Mouse (Mus musculus): ENCODE data around the gene Sox8. TPM values are rescaled to one million over a fixed set of nuclear protein-coding genes. Genes with fewer than 3 reads are reported as not detected.
A peak's percentile ranks its signal among the peaks of the same experiment; 100 is the strongest.

Sox8 gene
- polyA plus RNA-seq, 1 experiment: 8.2 TPM

- peak overlapping the region; percentile 50; the same call in 1 of the 2 replicates for H3K27ac ChIP-seq (ENCODE audit: control insufficient read depth, insufficient read depth, low read depth, low read length)
- no peaks in the 10 kb centered on the region for H3K36me3 ChIP-seq (ENCODE audit: control insufficient read depth, insufficient read depth, low read length)
- peak overlapping the region; percentile 91 for H3K4me3 ChIP-seq (ENCODE audit: control insufficient read depth, low read depth, low read length)
- peaks cover 6% of the 10 kb centered on the region for H3K4me1 ChIP-seq (ENCODE audit: control insufficient read depth, insufficient read depth, low read length)
- H3K27me3 ChIP-seq (ENCODE audit: control insufficient read depth, insufficient read depth, low read length): no peaks in the 10 kb centered on the region
- TF ChIP-seq POLR2A (IDR thresholded peaks at IDR 0.05; ENCODE audit: control insufficient read depth, low read depth, low read length) (no peak), CTCF (IDR thresholded peaks at IDR 0.05; ENCODE audit: control insufficient read depth, insufficient read depth, insufficient replicate concordance, low read depth, low read length) (no peak)
Measured at GRCm38 (mm10) chr17:25579332-25580047, 9.0 kb upstream of the Sox8 start.

GRCm38 (mm10) chr17:25578920-25579319, 8.4 kb upstream of the Sox8 start, which contains the start of gene Lmf1:
Gene Lmf1 (plus strand): TSS chr17:25579085.
- peak within 1 kb of the TSS; percentile 50; the same call in 1 of the 2 replicates for H3K27ac ChIP-seq (ENCODE audit: control insufficient read depth, insufficient read depth, low read depth, low read length)
- TF ChIP-seq POLR2A (IDR thresholded peaks at IDR 0.05; ENCODE audit: control insufficient read depth, low read depth, low read length): peak; percentile 77
- TF ChIP-seq CTCF (IDR thresholded peaks at IDR 0.05; ENCODE audit: control insufficient read depth, insufficient read depth, insufficient replicate concordance, low read depth, low read length): no peak
- no peaks in the 10 kb centered on the region for H3K36me3 ChIP-seq (ENCODE audit: control insufficient read depth, insufficient read depth, low read length)
- peak within 1 kb of the TSS; percentile 91 for H3K4me3 ChIP-seq (ENCODE audit: control insufficient read depth, low read depth, low read length)
- H3K27me3 ChIP-seq (ENCODE audit: control insufficient read depth, insufficient read depth, low read length): no peaks in the 10 kb centered on the region
- peaks cover 6% of the 10 kb centered on the region for H3K4me1 ChIP-seq (ENCODE audit: control insufficient read depth, insufficient read depth, low read length)

GRCm38 (mm10) chr17:25577702-25578101, 7.2 kb upstream of the Sox8 start:
- no peak overlapping the region for H3K27ac ChIP-seq (ENCODE audit: control insufficient read depth, insufficient read depth, low read depth, low read length)
- no peak for TF ChIP-seq POLR2A (IDR thresholded peaks at IDR 0.05; ENCODE audit: control insufficient read depth, low read depth, low read length)
- no peak for TF ChIP-seq CTCF (IDR thresholded peaks at IDR 0.05; ENCODE audit: control insufficient read depth, insufficient read depth, insufficient replicate concordance, low read depth, low read length)
- no peaks in the 10 kb centered on the region for H3K36me3 ChIP-seq (ENCODE audit: control insufficient read depth, insufficient read depth, low read length)
- H3K4me1 ChIP-seq (ENCODE audit: control insufficient read depth, insufficient read depth, low read length): peaks cover 6% of the 10 kb centered on the region
- no peak overlapping the region for H3K4me3 ChIP-seq (ENCODE audit: control insufficient read depth, low read depth, low read length)
- H3K27me3 ChIP-seq (ENCODE audit: control insufficient read depth, insufficient read depth, low read length): no peaks in the 10 kb centered on the region

DNA sequence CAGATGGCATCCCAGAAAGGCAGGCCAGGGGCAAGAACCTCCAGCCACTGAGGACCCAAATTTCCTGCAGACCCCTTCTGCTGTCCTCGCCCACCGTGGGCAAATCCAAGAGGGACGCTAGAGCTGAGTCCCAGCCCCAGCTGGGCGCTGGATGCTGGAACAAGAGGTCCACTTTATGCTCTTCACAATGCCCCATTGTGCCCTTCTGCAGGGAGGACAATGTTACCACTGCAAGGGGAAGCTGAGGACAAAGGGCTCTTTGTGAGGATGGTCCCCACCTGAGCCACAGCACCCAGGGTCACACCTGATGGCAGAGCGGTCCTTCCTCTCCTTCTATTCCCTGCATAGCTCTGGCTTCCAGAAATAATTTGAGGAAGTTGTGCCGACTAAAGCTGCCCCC, 6.8 kb upstream of the Sox8 start:
- Histone ChIP-seq H3K4me3 (ENCODE audit: control insufficient read depth, low read depth, low read length) (no peak overlapping the region), H3K36me3 (ENCODE audit: control insufficient read depth, insufficient read depth, low read length) (no peaks in the 10 kb centered on the region), H3K4me1 (ENCODE audit: control insufficient read depth, insufficient read depth, low read length) (peaks cover 6% of the 10 kb centered on the region), H3K27ac (ENCODE audit: control insufficient read depth, insufficient read depth, low read depth, low read length) (no peak overlapping the region), H3K27me3 (ENCODE audit: control insufficient read depth, insufficient read depth, low read length) (no peaks in the 10 kb centered on the region)
- TF ChIP-seq POLR2A (IDR thresholded peaks at IDR 0.05; ENCODE audit: control insufficient read depth, low read depth, low read length): no peak
- no peak for TF ChIP-seq CTCF (IDR thresholded peaks at IDR 0.05; ENCODE audit: control insufficient read depth, insufficient read depth, insufficient replicate concordance, low read depth, low read length)

GRCm38 (mm10) chr17:25576034-25576433, 5.5 kb upstream of the Sox8 start:
- Histone ChIP-seq H3K36me3 (ENCODE audit: control insufficient read depth, insufficient read depth, low read length) (no peaks in the 10 kb centered on the region), H3K4me3 (ENCODE audit: control insufficient read depth, low read depth, low read length) (no peak overlapping the region), H3K27ac (ENCODE audit: control insufficient read depth, insufficient read depth, low read depth, low read length) (no peak overlapping the region), H3K27me3 (ENCODE audit: control insufficient read depth, insufficient read depth, low read length) (no peaks in the 10 kb centered on the region), H3K4me1 (ENCODE audit: control insufficient read depth, insufficient read depth, low read length) (peaks cover 6% of the 10 kb centered on the region)
- TF ChIP-seq CTCF (IDR thresholded peaks at IDR 0.05; ENCODE audit: control insufficient read depth, insufficient read depth, insufficient replicate concordance, low read depth, low read length) (no peak), POLR2A (IDR thresholded peaks at IDR 0.05; ENCODE audit: control insufficient read depth, low read depth, low read length) (no peak)

- Histone ChIP-seq H3K36me3 (ENCODE audit: control insufficient read depth, insufficient read depth, low read length) (no peaks in the 10 kb centered on the region), H3K27ac (ENCODE audit: control insufficient read depth, insufficient read depth, low read depth, low read length) (no peak overlapping the region), H3K4me1 (ENCODE audit: control insufficient read depth, insufficient read depth, low read length) (peaks cover 11% of the 10 kb centered on the region), H3K4me3 (ENCODE audit: control insufficient read depth, low read depth, low read length) (no peak overlapping the region), H3K27me3 (ENCODE audit: control insufficient read depth, insufficient read depth, low read length) (no peaks in the 10 kb centered on the region)
- TF ChIP-seq POLR2A (IDR thresholded peaks at IDR 0.05; ENCODE audit: control insufficient read depth, low read depth, low read length): no peak
- TF ChIP-seq CTCF (IDR thresholded peaks at IDR 0.05; ENCODE audit: control insufficient read depth, insufficient read depth, insufficient replicate concordance, low read depth, low read length): no peak
Measured at GRCm38 (mm10) chr17:25575208-25575971, 4.9 kb upstream of the Sox8 start.

DNA sequence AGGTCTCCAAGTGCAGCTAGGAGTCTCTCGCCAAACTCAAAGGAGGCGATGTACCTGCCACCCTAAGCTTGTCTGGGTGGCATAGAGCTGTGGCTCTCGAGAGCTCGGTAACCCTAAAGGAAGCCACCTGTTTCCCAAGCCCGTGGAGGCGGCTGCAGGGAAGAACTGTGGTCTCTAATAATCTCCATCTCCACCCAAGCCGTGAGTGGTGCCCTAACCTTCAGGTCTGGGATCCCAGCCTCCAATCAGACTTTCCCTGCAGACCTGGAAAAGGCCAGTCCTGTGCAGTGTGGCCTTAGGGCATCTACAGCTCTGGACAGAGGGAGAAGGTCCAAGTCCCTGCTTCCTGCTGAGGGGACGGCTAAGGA, 951 bp upstream of the Sox8 start:
- TF ChIP-seq POLR2A (IDR thresholded peaks at IDR 0.05; ENCODE audit: control insufficient read depth, low read depth, low read length): no peak
- TF ChIP-seq CTCF (IDR thresholded peaks at IDR 0.05; ENCODE audit: control insufficient read depth, insufficient read depth, insufficient replicate concordance, low read depth, low read length): no peak
- Histone ChIP-seq H3K4me1 (ENCODE audit: control insufficient read depth, insufficient read depth, low read length) (peaks cover 25% of the 10 kb centered on the region), H3K27ac (ENCODE audit: control insufficient read depth, insufficient read depth, low read depth, low read length) (no peak overlapping the region), H3K36me3 (ENCODE audit: control insufficient read depth, insufficient read depth, low read length) (no peaks in the 10 kb centered on the region), H3K4me3 (ENCODE audit: control insufficient read depth, low read depth, low read length) (peak overlapping the region; percentile 10), H3K27me3 (ENCODE audit: control insufficient read depth, insufficient read depth, low read length) (no peaks in the 10 kb centered on the region)
